Comparison of ENCODE assay signal across 23 mouse cellular contexts in the genomic region with DNA sequence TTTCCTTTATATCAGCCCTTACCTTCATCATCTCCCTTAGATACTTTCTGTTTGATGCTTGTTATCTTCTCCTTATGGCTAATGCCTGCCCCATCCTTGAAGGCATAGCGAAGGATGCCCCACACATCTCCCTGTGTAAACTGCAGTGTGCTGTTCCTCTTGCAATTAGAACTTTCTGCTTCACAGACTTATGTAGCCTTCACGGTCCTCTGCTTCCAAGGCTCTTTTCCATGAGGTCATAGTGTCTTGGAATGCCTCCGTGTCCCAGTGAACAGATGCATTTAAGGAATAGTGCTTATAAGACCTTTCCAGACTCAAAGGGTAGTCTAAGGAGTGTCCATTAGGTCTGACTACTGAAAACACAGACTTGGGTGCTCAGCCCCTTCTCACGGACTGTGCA.
DNase-seq lines count a peak whose midpoint lies in the region; ATAC-seq and TF ChIP-seq lines count a peak whose summit lies in the region.
"Had no signal": no experiment of that assay in that cellular context is flagged by ENCODE, and none has a peak within 500 bp of the region (broad histone marks: within the 10 kb centered on the region; RNA-seq: fewer than 3 reads in every experiment).

No protein-coding gene starts in this region.

- no peaks in the 10 kb centered on the region for H3K36me3 ChIP-seq in kidney, adult 2 months (ENCODE audit: control insufficient read depth, insufficient read depth, low read length)
- H3K36me3 ChIP-seq in kidney, embryonic 15.5 days = no peaks in the 10 kb centered on the region
- no peaks in the 10 kb centered on the region for H3K36me3 ChIP-seq in kidney, postnatal 0 days (ENCODE audit: insufficient read depth, low read length)
- H3K36me3 ChIP-seq: embryonic facial prominence, embryonic 12.5 days; forebrain, embryonic 12.5 days; forebrain, embryonic 15.5 days; heart, embryonic 10.5 days; heart, embryonic 13.5 days; hindbrain, embryonic 12.5 days; hindbrain, embryonic 15.5 days had no signal

- H3K9me3 ChIP-seq in kidney, embryonic 15.5 days (replicated peaks) = no peaks in the 10 kb centered on the region
- no peaks in the 10 kb centered on the region for H3K9me3 ChIP-seq in kidney, postnatal 0 days (replicated peaks; ENCODE audit: low read length)
- H3K9me3 ChIP-seq: embryonic facial prominence, embryonic 12.5 days; forebrain, embryonic 12.5 days; forebrain, embryonic 15.5 days; heart, embryonic 10.5 days; heart, embryonic 13.5 days; hindbrain, embryonic 12.5 days; hindbrain, embryonic 15.5 days had no signal

- CTCF ChIA-PET in Patski (lab: Charles Lee) = interaction anchor here (1.1 kb wide), 1 partner anchor 17 kb away, joined by 3 read pairs; no protein-coding TSS in a partner anchor

- H3K9ac ChIP-seq in kidney, embryonic 15.5 days = no peak overlapping the region
- H3K9ac ChIP-seq in kidney, postnatal 0 days (ENCODE audit: low read depth, low read length) = no peak overlapping the region
- H3K9ac ChIP-seq: embryonic facial prominence, embryonic 12.5 days; forebrain, embryonic 12.5 days; forebrain, embryonic 15.5 days; heart, embryonic 13.5 days; hindbrain, embryonic 12.5 days; hindbrain, embryonic 15.5 days had no signal

- H3K4me3 ChIP-seq in kidney, adult 2 months (ENCODE audit: insufficient read depth, low read depth, low read length) = no peak overlapping the region
- H3K4me3 ChIP-seq in kidney, embryonic 15.5 days (replicated peaks) = no peak overlapping the region
- no peak overlapping the region for H3K4me3 ChIP-seq in kidney, postnatal 0 days (replicated peaks; ENCODE audit: low read depth, low read length)
- H3K4me3 ChIP-seq: embryonic facial prominence, embryonic 12.5 days; erythroblast, embryonic 14.5 days; forebrain, embryonic 12.5 days; forebrain, embryonic 15.5 days; heart, adult 2 months; heart, embryonic 10.5 days; heart, embryonic 13.5 days; hindbrain, embryonic 12.5 days; hindbrain, embryonic 15.5 days had no signal

- TF ChIP-seq CTCF in kidney, adult 2 months (conservative IDR thresholded peaks at IDR 0.05; ENCODE audit: insufficient read depth, insufficient read length, low read depth, low read length) = no peak
- no peak for TF ChIP-seq CTCF in Patski (IDR thresholded peaks at IDR 0.05)
- TF ChIP-seq CTCF in kidney, postnatal 0 days (IDR thresholded peaks at IDR 0.05; ENCODE audit: low read depth) = no peak

- no peak overlapping the region for H3K4me2 ChIP-seq in kidney, embryonic 15.5 days
- H3K4me2 ChIP-seq in kidney, postnatal 0 days (ENCODE audit: low read length) = no peak overlapping the region
- H3K4me2 ChIP-seq: embryonic facial prominence, embryonic 12.5 days; forebrain, embryonic 12.5 days; forebrain, embryonic 15.5 days; heart, embryonic 13.5 days; hindbrain, embryonic 12.5 days; hindbrain, embryonic 15.5 days had no signal

- TF ChIP-seq POLR2A in kidney, adult 2 months (IDR thresholded peaks at IDR 0.05; ENCODE audit: low read depth, low read length) = no peak

- H3K27me3 ChIP-seq in kidney, adult 2 months (replicated peaks; ENCODE audit: control insufficient read depth, insufficient read depth, low read length) = no peaks in the 10 kb centered on the region
- no peaks in the 10 kb centered on the region for H3K27me3 ChIP-seq in kidney, embryonic 15.5 days
- peaks cover 3% of the 10 kb centered on the region for H3K27me3 ChIP-seq in Patski
- H3K27me3 ChIP-seq in kidney, postnatal 0 days (ENCODE audit: insufficient read depth, low read length) = no peaks in the 10 kb centered on the region
- H3K27me3 ChIP-seq: embryonic facial prominence, embryonic 12.5 days; forebrain, embryonic 15.5 days; hindbrain, embryonic 12.5 days; hindbrain, embryonic 15.5 days had no signal

- 32% methylated on average over 4 of the region's 4 CpGs for WGBS in kidney, adult 2 months
- WGBS in kidney, embryonic 15.5 days = 52% methylated on average over 4 of the region's 4 CpGs
- 42% methylated on average over 4 of the region's 4 CpGs for WGBS in kidney, postnatal 0 days

- peak; percentile 86 for ATAC-seq in kidney, embryonic 15.5 days (replicated peaks; ENCODE audit: low FRiP score)
- ATAC-seq in Patski = peak; percentile 60
- ATAC-seq in kidney, postnatal 0 days (replicated peaks; ENCODE audit: low FRiP score, low read depth) = peak; percentile 83
- ATAC-seq in activated CD4-positive, CD25-positive, alpha-beta regulatory T cell, adult 4 months = no peak
- ATAC-seq: CD4-positive, CD25-positive, alpha-beta regulatory T cell, adult 4 months; forebrain, embryonic 15.5 days had no signal

- in situ Hi-C loops in Patski (cut with MboI; ENCODE audit: low pct_unique_long_range_greater_than_20kb) = no loop called here

- POLR2A ChIA-PET in Patski (lab: Charles Lee) = no interaction called here

- H3K27ac ChIP-seq in kidney, adult 2 months (ENCODE audit: insufficient read depth, low read depth, low read length) = no peak overlapping the region
- H3K27ac ChIP-seq in kidney, embryonic 15.5 days = no peak overlapping the region
- no peak overlapping the region for H3K27ac ChIP-seq in kidney, postnatal 0 days
- H3K27ac ChIP-seq: forebrain, embryonic 12.5 days; forebrain, embryonic 15.5 days; heart, adult 2 months; heart, embryonic 10.5 days; heart, embryonic 13.5 days; hindbrain, embryonic 12.5 days; hindbrain, embryonic 15.5 days had no signal

- DNase-seq in kidney, adult 2 months = peak; percentile 24
- no peak for DNase-seq in kidney, adult 11 months
- no peak for DNase-seq in kidney, postnatal 25 days
- DNase-seq in Patski (ENCODE audit: low read depth, low spot score) = no peak
- peak; percentile 65 for DNase-seq in kidney, postnatal 0 days (ENCODE audit: low spot score)
- DNase-seq: adrenal gland, postnatal 10 days; adrenal gland, postnatal 36 days; cerebellum, adult 18-20 months; cerebellum, adult 9-10 months; cerebellum, postnatal 14 days; gastrocnemius, postnatal 25 days; heart, adult 2 months had no signal

- 0 out of 2 replicates have a peak, but pooled peaks cover 4% of the 10 kb centered on the region for H3K4me1 ChIP-seq in kidney, adult 2 months (ENCODE audit: control insufficient read depth, insufficient read depth, low read length)
- H3K4me1 ChIP-seq in kidney, embryonic 15.5 days = 0 out of 2 replicates have a peak, but pooled peaks cover 9% of the 10 kb centered on the region
- H3K4me1 ChIP-seq in kidney, postnatal 0 days (replicated peaks; ENCODE audit: insufficient read depth, low read length) = no peaks in the 10 kb centered on the region; the same call in 1 of the 2 replicates
- H3K4me1 ChIP-seq: embryonic facial prominence, embryonic 12.5 days; heart, embryonic 10.5 days; heart, embryonic 13.5 days had no signal

Comparison
In these comparisons a context has a peak if more than half of its experiments do, and no peak if none do; other contexts are left out.
1. DNase-seq: peak in kidney, adult 2 months (single experiment) and kidney, postnatal 0 days (single experiment); none in kidney, adult 11 months (single experiment), kidney, postnatal 25 days (0 of 2) and Patski (single experiment).